Mouse (Mus musculus) ES-E14 (cell line): ENCODE measurements around the gene Uckl1.

ENCODE experiments used
- CHD2 ChIP-seq: IDR thresholded peaks from 2 replicates; pipeline ENCODE4 v1.6.1; 2014; ENCODE audit warnings: mild to moderate bottlenecking, low read depth, low read length, inconsistent platforms
- HCFC1 ChIP-seq: IDR thresholded peaks from 2 replicates; pipeline ENCODE4 v1.6.1; 2012; ENCODE audit warnings: low read length, inconsistent platforms, borderline replicate concordance; ENCODE audit not compliant: insufficient read depth
- MAFK ChIP-seq: IDR thresholded peaks from 2 replicates; pipeline ENCODE4 v1.6.1; 2014; ENCODE audit warnings: mild to moderate bottlenecking, low read depth, low read length, inconsistent platforms; ENCODE audit not compliant: insufficient read depth
- ZC3H11A ChIP-seq: IDR thresholded peaks from 2 replicates; pipeline ENCODE4 v1.6.1; 2012; ENCODE audit warnings: low read depth, mild to moderate bottlenecking, inconsistent platforms, low read length, borderline replicate concordance
- ZNF384 ChIP-seq: IDR thresholded peaks from 2 replicates; pipeline ENCODE4 v1.6.1; 2012; ENCODE audit warnings: low read depth, low read length, inconsistent platforms

DNA sequence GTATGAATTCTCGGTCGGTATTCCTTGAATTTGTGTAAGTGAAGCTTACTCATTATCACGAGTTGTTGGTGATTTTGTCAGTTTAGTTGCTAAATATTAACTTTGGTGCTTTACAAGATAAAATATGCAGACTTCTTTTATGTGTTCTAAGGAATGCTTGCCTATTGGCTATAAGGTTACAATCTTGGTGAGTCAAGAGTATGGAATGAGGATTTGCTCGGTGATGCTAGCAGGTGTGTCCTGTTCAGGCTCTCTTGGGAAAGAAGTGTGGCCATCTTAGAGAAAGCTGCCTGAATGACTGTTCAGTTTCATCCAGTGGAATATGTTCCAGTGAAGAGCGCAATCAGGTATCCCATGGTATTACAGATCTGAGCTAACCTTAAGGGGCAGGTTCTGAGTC is 59.2 kb downstream of the Uckl1 start:
- TF ChIP-seq ZC3H11A = no peak
- TF ChIP-seq HCFC1 = no peak
- no peak for TF ChIP-seq ZNF384
- TF ChIP-seq CHD2 = no peak
- TF ChIP-seq MAFK = no peak
